In genomic region chr9:119339106-119339505, GRCm38 (mm10) we compare ENCODE assay signal across 9 mouse cellular contexts. TPM values are rescaled to one million over a fixed set of nuclear protein-coding genes. Genes with fewer than 3 reads are reported as not detected.
A peak's percentile ranks its signal among the peaks of the same experiment; 100 is the strongest.
DNase-seq lines count a peak whose midpoint lies in the region; ATAC-seq and TF ChIP-seq lines count a peak whose summit lies in the region.
"Had no signal": no experiment of that assay in that cellular context is flagged by ENCODE, and none has a peak within 500 bp of the region (broad histone marks: within the 10 kb centered on the region; RNA-seq: fewer than 3 reads in every experiment).

No protein-coding gene starts in this region.

- peak overlapping the region; percentile 77 for H3K4me3 ChIP-seq in erythroblast, embryonic 14.5 days (replicated peaks)
- peak overlapping the region; percentile 94 for H3K4me3 ChIP-seq in testis, adult 2 months (ENCODE audit: control insufficient read depth, low read depth, low read length)
- peak overlapping the region; percentile 68 for H3K4me3 ChIP-seq in limb, embryonic 14.5 days (replicated peaks; ENCODE audit: low read length)
- peak overlapping the region; percentile 75 for H3K4me3 ChIP-seq in stomach, embryonic 16.5 days (replicated peaks; ENCODE audit: low read length)

- no peaks in the 10 kb centered on the region for H3K27me3 ChIP-seq in erythroblast, embryonic 14.5 days (ENCODE audit: control insufficient read depth)
- H3K27me3 ChIP-seq in testis, adult 2 months (ENCODE audit: control insufficient read depth, insufficient read depth, low read length), result no peaks in the 10 kb centered on the region
- H3K27me3 ChIP-seq in limb, embryonic 14.5 days (ENCODE audit: control insufficient read depth, insufficient read depth, low read length), result no peaks in the 10 kb centered on the region
- no peaks in the 10 kb centered on the region for H3K27me3 ChIP-seq in stomach, embryonic 16.5 days (ENCODE audit: control insufficient read depth, insufficient read depth, low read length)

- WGBS in limb, embryonic 14.5 days, result 48% methylated on average over 7 of the region's 7 CpGs
- WGBS in stomach, embryonic 16.5 days, result 42% methylated on average over 7 of the region's 7 CpGs

- H3K4me2 ChIP-seq in limb, embryonic 14.5 days (replicated peaks; ENCODE audit: low read depth, low read length, severe bottlenecking), result peak overlapping the region; percentile 75
- H3K4me2 ChIP-seq in stomach, embryonic 16.5 days (ENCODE audit: low read depth, low read length), result peak overlapping the region; percentile 89

- H3K9ac ChIP-seq in limb, embryonic 14.5 days (ENCODE audit: low read depth, low read length, severe bottlenecking), result peak overlapping the region; percentile 73
- H3K9ac ChIP-seq in stomach, embryonic 16.5 days (ENCODE audit: low read length), result peak overlapping the region; percentile 88

- no peak for TF ChIP-seq POLR2A in testis, adult 2 months (IDR thresholded peaks at IDR 0.05; ENCODE audit: control insufficient read depth, low read depth, low read length)
- TF ChIP-seq POLR2A in limb, embryonic 14.5 days (IDR thresholded peaks at IDR 0.05; ENCODE audit: borderline replicate concordance, extremely low read depth, insufficient read depth, insufficient read length), result no peak

- H3K9me3 ChIP-seq in erythroblast, embryonic 14.5 days (ENCODE audit: control insufficient read depth, low read length), result no peaks in the 10 kb centered on the region
- no peaks in the 10 kb centered on the region for H3K9me3 ChIP-seq in limb, embryonic 14.5 days (ENCODE audit: control insufficient read depth, low read length)
- H3K9me3 ChIP-seq in stomach, embryonic 16.5 days (replicated peaks; ENCODE audit: control insufficient read depth, low read length), result no peaks in the 10 kb centered on the region

- peaks cover 32% of the 10 kb centered on the region for H3K36me3 ChIP-seq in erythroblast, embryonic 14.5 days (ENCODE audit: control insufficient read depth)
- H3K36me3 ChIP-seq in testis, adult 2 months (ENCODE audit: control insufficient read depth, insufficient read depth, low read length), result no peaks in the 10 kb centered on the region; the same call in 1 of the 2 replicates
- peaks cover 20% of the 10 kb centered on the region for H3K36me3 ChIP-seq in limb, embryonic 14.5 days (ENCODE audit: control insufficient read depth, insufficient read depth, low read length)
- 0 out of 2 replicates have a peak, but pooled peaks cover 7% of the 10 kb centered on the region for H3K36me3 ChIP-seq in stomach, embryonic 16.5 days (ENCODE audit: control insufficient read depth, insufficient read depth, low read length)

- peaks cover 42% of the 10 kb centered on the region for H3K4me1 ChIP-seq in erythroblast, embryonic 14.5 days (ENCODE audit: control insufficient read depth)
- H3K4me1 ChIP-seq in testis, adult 2 months (ENCODE audit: control insufficient read depth, insufficient read depth, low read length), result peaks cover 21% of the 10 kb centered on the region
- peaks cover 20% of the 10 kb centered on the region for H3K4me1 ChIP-seq in limb, embryonic 14.5 days (ENCODE audit: control insufficient read depth, insufficient read depth, low read length)
- H3K4me1 ChIP-seq in stomach, embryonic 16.5 days (ENCODE audit: control insufficient read depth, insufficient read depth, low read length), result peaks cover 21% of the 10 kb centered on the region

- no peak for DNase-seq in testis, postnatal 10 days (ENCODE audit: low spot score)
- no peak for DNase-seq in limb, embryonic 14.5 days (ENCODE audit: low spot score)
- no peak for DNase-seq in right cerebral cortex, adult 18-20 months
- no peak for DNase-seq in MN1 (ENCODE audit: low spot score)

- no peak for TF ChIP-seq CTCF in testis, adult 2 months (IDR thresholded peaks at IDR 0.05; ENCODE audit: control insufficient read depth, insufficient read depth, insufficient replicate concordance, low read depth, low read length)

- H3K27ac ChIP-seq in testis, adult 2 months (ENCODE audit: control insufficient read depth, insufficient read depth, low read depth, low read length), result no peak overlapping the region
- H3K27ac ChIP-seq in limb, embryonic 14.5 days (replicated peaks; ENCODE audit: low read depth, low read length), result no peak overlapping the region
- peak overlapping the region; percentile 97 for H3K27ac ChIP-seq in stomach, embryonic 16.5 days (ENCODE audit: low read length)

- ATAC-seq in erythroblast, adult 5-6 weeks (replicated peaks; ENCODE audit: low FRiP score, poor library complexity, severe bottlenecking), result no peak
- no peak for ATAC-seq in limb, embryonic 14.5 days (ENCODE audit: low FRiP score, low read depth)
- no peak for ATAC-seq in stomach, embryonic 16.5 days (ENCODE audit: insufficient read depth, low FRiP score)

RNA-seq across cellular contexts. Expression of gene Acaa1a, which starts 0.4 kb away (rescaled TPM):
- 0.79 and 1.7 TPM in 2 replicates for polyA plus RNA-seq in erythroblast, embryonic 14.5 days (2012)
- 6.9 and 9.2 TPM in 2 replicates for total RNA-seq in erythroblast, adult 5-6 weeks (2015; ENCODE audit: low replicate concordance)
- 4.1 and 8.1 TPM in 2 replicates for total RNA-seq in erythroblast, adult 5-6 weeks (2017; ENCODE audit: low replicate concordance)
- 13.7 and 15.6 TPM in 2 replicates for polyA plus RNA-seq in testis, adult 2 months (2012; rRNA removed)
- polyA plus RNA-seq in limb, embryonic 14.5 days (2012; rRNA removed), result 120 and 140 TPM in 2 replicates
- polyA plus RNA-seq in limb, embryonic 14.5 days (2014; fragmentation: Nextera tagmentation; extraction: Ambion mirVana), result 87.4 and 92.7 TPM in 2 replicates
- 131 and 139 TPM in 2 replicates for polyA plus RNA-seq in stomach, embryonic 16.5 days (2015; fragmentation: Nextera tagmentation; extraction: Ambion mirVana)

RNA-seq across cellular contexts. Expression of gene Myd88, which starts 2.1 kb away (rescaled TPM):
- 0.63 and 1.7 TPM in 2 replicates for polyA plus RNA-seq in erythroblast, embryonic 14.5 days (2012)
- 11.7 and 20.0 TPM in 2 replicates for total RNA-seq in erythroblast, adult 5-6 weeks (2015; ENCODE audit: low replicate concordance)
- 5.1 and 8.5 TPM in 2 replicates for total RNA-seq in erythroblast, adult 5-6 weeks (2017; ENCODE audit: low replicate concordance)
- polyA plus RNA-seq in testis, adult 2 months (2012; rRNA removed), result 13.0 and 14.8 TPM in 2 replicates
- polyA plus RNA-seq in limb, embryonic 14.5 days (2012; rRNA removed), result 10.9 and 11.5 TPM in 2 replicates
- polyA plus RNA-seq in limb, embryonic 14.5 days (2014; fragmentation: Nextera tagmentation; extraction: Ambion mirVana), result 23.3 and 25.1 TPM in 2 replicates
- polyA plus RNA-seq in stomach, embryonic 16.5 days (2015; fragmentation: Nextera tagmentation; extraction: Ambion mirVana), result 43.2 and 46.7 TPM in 2 replicates

RNA-seq across cellular contexts. Expression of gene Oxsr1, which starts 16.9 kb away (rescaled TPM):
- 0.87 and 0.88 TPM in 2 replicates for polyA plus RNA-seq in erythroblast, embryonic 14.5 days (2012)
- total RNA-seq in erythroblast, adult 5-6 weeks (2015; ENCODE audit: low replicate concordance), result 3.7 and 7.5 TPM in 2 replicates
- 11.0 and 17.0 TPM in 2 replicates for total RNA-seq in erythroblast, adult 5-6 weeks (2017; ENCODE audit: low replicate concordance)
- 6.6 and 6.9 TPM in 2 replicates for polyA plus RNA-seq in testis, adult 2 months (2012; rRNA removed)
- polyA plus RNA-seq in limb, embryonic 14.5 days (2012; rRNA removed), result 35.4 and 39.4 TPM in 2 replicates
- polyA plus RNA-seq in limb, embryonic 14.5 days (2014; fragmentation: Nextera tagmentation; extraction: Ambion mirVana), result 15.6 and 16.0 TPM in 2 replicates
- 11.7 TPM in 2 replicates for polyA plus RNA-seq in stomach, embryonic 16.5 days (2015; fragmentation: Nextera tagmentation; extraction: Ambion mirVana)

RNA-seq across cellular contexts. Expression of gene Xylb, which starts 18.1 kb away (rescaled TPM):
- polyA plus RNA-seq in erythroblast, embryonic 14.5 days (2012), result 0.01 and 0.17 TPM in 2 replicates
- 0.19 TPM in 1 of 2 replicates, not detected in the other for total RNA-seq in erythroblast, adult 5-6 weeks (2015; ENCODE audit: low replicate concordance)
- total RNA-seq in erythroblast, adult 5-6 weeks (2017; ENCODE audit: low replicate concordance), result 0.56 TPM in 1 of 2 replicates, not detected in the other
- 6.5 and 6.9 TPM in 2 replicates for polyA plus RNA-seq in testis, adult 2 months (2012; rRNA removed)
- polyA plus RNA-seq in limb, embryonic 14.5 days (2012; rRNA removed), result 8.9 and 11.1 TPM in 2 replicates
- 5.2 and 5.5 TPM in 2 replicates for polyA plus RNA-seq in limb, embryonic 14.5 days (2014; fragmentation: Nextera tagmentation; extraction: Ambion mirVana)
- 7.0 and 8.5 TPM in 2 replicates for polyA plus RNA-seq in stomach, embryonic 16.5 days (2015; fragmentation: Nextera tagmentation; extraction: Ambion mirVana)

RNA-seq across cellular contexts. Expression of gene Slc22a14, which starts 26.2 kb away (rescaled TPM):
- not detected in 2 replicates for polyA plus RNA-seq in erythroblast, embryonic 14.5 days (2012)
- not detected in 2 replicates for total RNA-seq in erythroblast, adult 5-6 weeks (2015; ENCODE audit: low replicate concordance)
- not detected in 2 replicates for total RNA-seq in erythroblast, adult 5-6 weeks (2017; ENCODE audit: low replicate concordance)
- 342 and 379 TPM in 2 replicates for polyA plus RNA-seq in testis, adult 2 months (2012; rRNA removed)
- polyA plus RNA-seq in limb, embryonic 14.5 days (2012; rRNA removed), result 0.12 and 0.19 TPM in 2 replicates
- polyA plus RNA-seq in limb, embryonic 14.5 days (2014; fragmentation: Nextera tagmentation; extraction: Ambion mirVana), result 0.17 and 0.25 TPM in 2 replicates
- not detected in 2 replicates for polyA plus RNA-seq in stomach, embryonic 16.5 days (2015; fragmentation: Nextera tagmentation; extraction: Ambion mirVana)
- total RNA-seq: left cerebral cortex, postnatal 36 days had no signal
